Mouse (Mus musculus): Measurements from ENCODE around the gene Rap1b. TPM values are rescaled to one million over a fixed set of nuclear protein-coding genes. Genes with fewer than 3 reads are reported as not detected.

Gene Rap1b
- polyA plus RNA-seq, 1 experiment = 150 TPM

- no peak for TF ChIP-seq POLR2A (IDR thresholded peaks at IDR 0.05; ENCODE audit: insufficient read depth, low read length)
- no peak for TF ChIP-seq CTCF (IDR thresholded peaks at IDR 0.05; ENCODE audit: low read depth, low read length)
- no peak for TF ChIP-seq EP300 (IDR thresholded peaks at IDR 0.05; ENCODE audit: insufficient read depth, low read depth, low read length)
- Histone ChIP-seq H3K9ac (ENCODE audit: low read depth, poor library complexity, severe bottlenecking) (no peak overlapping the region), H3K4me3 (ENCODE audit: low read depth, low read length) (no peak overlapping the region), H3K4me1 (ENCODE audit: control insufficient read depth, insufficient read depth, low read length) (peaks cover 2% of the 10 kb centered on the region), H3K27me3 (ENCODE audit: control insufficient read depth, insufficient read depth, low read length, poor library complexity, severe bottlenecking) (no peaks in the 10 kb centered on the region), H3K36me3 (ENCODE audit: control insufficient read depth, insufficient read depth, low read length, poor library complexity, severe bottlenecking) (no peaks in the 10 kb centered on the region), H3K27ac (ENCODE audit: insufficient read depth, low read length) (no peak overlapping the region), H3K9me3 (replicated peaks; ENCODE audit: control insufficient read depth, insufficient read depth, low read length, poor library complexity, severe bottlenecking) (no peaks in the 10 kb centered on the region)
Measured at GRCm38 (mm10) chr10:117856001-117856720, 10.3 kb upstream of the Rap1b start.

- H3K36me3 ChIP-seq (ENCODE audit: control insufficient read depth, insufficient read depth, low read length, poor library complexity, severe bottlenecking) = no peaks in the 10 kb centered on the region
- H3K9ac ChIP-seq (ENCODE audit: low read depth, poor library complexity, severe bottlenecking) = no peak overlapping the region
- H3K4me3 ChIP-seq (ENCODE audit: low read depth, low read length) = no peak overlapping the region
- H3K27me3 ChIP-seq (ENCODE audit: control insufficient read depth, insufficient read depth, low read length, poor library complexity, severe bottlenecking) = no peaks in the 10 kb centered on the region
- H3K27ac ChIP-seq (ENCODE audit: insufficient read depth, low read length) = no peak overlapping the region
- TF ChIP-seq CTCF (IDR thresholded peaks at IDR 0.05; ENCODE audit: low read depth, low read length) (peak; percentile 52), POLR2A (IDR thresholded peaks at IDR 0.05; ENCODE audit: insufficient read depth, low read length) (no peak), EP300 (IDR thresholded peaks at IDR 0.05; ENCODE audit: insufficient read depth, low read depth, low read length) (no peak)
- H3K4me1 ChIP-seq (ENCODE audit: control insufficient read depth, insufficient read depth, low read length) = peaks cover 2% of the 10 kb centered on the region
- H3K9me3 ChIP-seq (replicated peaks; ENCODE audit: control insufficient read depth, insufficient read depth, low read length, poor library complexity, severe bottlenecking) = no peaks in the 10 kb centered on the region
Measured at GRCm38 (mm10) chr10:117852648-117853192, 6.9 kb upstream of the Rap1b start.

GRCm38 (mm10) chr10:117848981-117849380 lies 3.1 kb upstream of the Rap1b start:
- peak overlapping the region; percentile 89 for H3K27ac ChIP-seq (ENCODE audit: insufficient read depth, low read length)
- no peaks in the 10 kb centered on the region for H3K36me3 ChIP-seq (ENCODE audit: control insufficient read depth, insufficient read depth, low read length, poor library complexity, severe bottlenecking)
- peaks cover 4% of the 10 kb centered on the region for H3K4me1 ChIP-seq (ENCODE audit: control insufficient read depth, insufficient read depth, low read length)
- no peaks in the 10 kb centered on the region for H3K27me3 ChIP-seq (ENCODE audit: control insufficient read depth, insufficient read depth, low read length, poor library complexity, severe bottlenecking)
- TF ChIP-seq POLR2A (IDR thresholded peaks at IDR 0.05; ENCODE audit: insufficient read depth, low read length) = no peak
- TF ChIP-seq CTCF (IDR thresholded peaks at IDR 0.05; ENCODE audit: low read depth, low read length) = no peak
- TF ChIP-seq EP300 (IDR thresholded peaks at IDR 0.05; ENCODE audit: insufficient read depth, low read depth, low read length) = no peak
- H3K4me3 ChIP-seq (ENCODE audit: low read depth, low read length) = no peak overlapping the region
- H3K9ac ChIP-seq (ENCODE audit: low read depth, poor library complexity, severe bottlenecking) = no peak overlapping the region
- no peaks in the 10 kb centered on the region for H3K9me3 ChIP-seq (replicated peaks; ENCODE audit: control insufficient read depth, insufficient read depth, low read length, poor library complexity, severe bottlenecking)

GRCm38 (mm10) chr10:117846796-117847195 lies 961 bp upstream of the Rap1b start:
- Histone ChIP-seq H3K27me3 (ENCODE audit: control insufficient read depth, insufficient read depth, low read length, poor library complexity, severe bottlenecking) (no peaks in the 10 kb centered on the region), H3K9me3 (replicated peaks; ENCODE audit: control insufficient read depth, insufficient read depth, low read length, poor library complexity, severe bottlenecking) (no peaks in the 10 kb centered on the region), H3K27ac (ENCODE audit: insufficient read depth, low read length) (no peak overlapping the region), H3K4me1 (ENCODE audit: control insufficient read depth, insufficient read depth, low read length) (peaks cover 4% of the 10 kb centered on the region), H3K4me3 (ENCODE audit: low read depth, low read length) (0 out of 2 replicates have a peak overlapping the region, but pooled peaks have one; percentile 9), H3K36me3 (ENCODE audit: control insufficient read depth, insufficient read depth, low read length, poor library complexity, severe bottlenecking) (no peaks in the 10 kb centered on the region), H3K9ac (ENCODE audit: low read depth, poor library complexity, severe bottlenecking) (no peak overlapping the region)
- TF ChIP-seq POLR2A (IDR thresholded peaks at IDR 0.05; ENCODE audit: insufficient read depth, low read length) (no peak), CTCF (IDR thresholded peaks at IDR 0.05; ENCODE audit: low read depth, low read length) (no peak), EP300 (IDR thresholded peaks at IDR 0.05; ENCODE audit: insufficient read depth, low read depth, low read length) (no peak)

GRCm38 (mm10) chr10:117846260-117846632 lies 411 bp upstream of the Rap1b start:
- no peaks in the 10 kb centered on the region for H3K27me3 ChIP-seq (ENCODE audit: control insufficient read depth, insufficient read depth, low read length, poor library complexity, severe bottlenecking)
- TF ChIP-seq EP300 (IDR thresholded peaks at IDR 0.05; ENCODE audit: insufficient read depth, low read depth, low read length) (no peak), CTCF (IDR thresholded peaks at IDR 0.05; ENCODE audit: low read depth, low read length) (no peak), POLR2A (IDR thresholded peaks at IDR 0.05; ENCODE audit: insufficient read depth, low read length) (no peak)
- H3K27ac ChIP-seq (ENCODE audit: insufficient read depth, low read length) = no peak overlapping the region
- peak overlapping the region; percentile 74 for H3K4me3 ChIP-seq (ENCODE audit: low read depth, low read length)
- peaks cover 4% of the 10 kb centered on the region for H3K4me1 ChIP-seq (ENCODE audit: control insufficient read depth, insufficient read depth, low read length)
- no peaks in the 10 kb centered on the region for H3K36me3 ChIP-seq (ENCODE audit: control insufficient read depth, insufficient read depth, low read length, poor library complexity, severe bottlenecking)
- peak overlapping the region; percentile 99 for H3K9ac ChIP-seq (ENCODE audit: low read depth, poor library complexity, severe bottlenecking)
- no peaks in the 10 kb centered on the region for H3K9me3 ChIP-seq (replicated peaks; ENCODE audit: control insufficient read depth, insufficient read depth, low read length, poor library complexity, severe bottlenecking)

All from ES-Bruce4 (cell line).